Mouse (Mus musculus) macrophage (primary cell): ENCODE results near the gene Tceal5. TPM values are rescaled to one million over a fixed set of nuclear protein-coding genes. Genes with fewer than 3 reads are reported as not detected.
"Not testable (repeated sequence)": the region's sequence is repeated elsewhere in the genome, so short reads cannot be mapped to it uniquely, and the experiment has no call there.

ENCODE experiments used
- H3K27ac ChIP-seq: fragments of 350-480 bp; formaldehyde crosslinking; 2 replicates; pipeline ENCODE4 v1.9.0; 2021
- H3K36me3 ChIP-seq: fragments of 350-480 bp; formaldehyde crosslinking; 2 replicates; pipeline ENCODE4 v1.9.0; 2021; ENCODE audit errors: inconsistent target
- H3K4me3 ChIP-seq: fragments of 350-480 bp; formaldehyde crosslinking; 2 replicates; pipeline ENCODE4 v1.9.0; 2021; ENCODE audit errors: inconsistent target
- H3K79me2 ChIP-seq: fragments of 350-480 bp; formaldehyde crosslinking; 2 replicates; pipeline ENCODE4 v1.9.0; 2021; ENCODE audit errors: inconsistent target
- WGBS: methylation state at CpG from one replicate; pipeline ENCODE4 v1.1.7; 2026; ENCODE audit warnings: inconsistent platforms; ENCODE audit not compliant: missing documents; 5-methylcytosine and 5-hydroxymethylcytosine counted together
- polyA plus RNA-seq: library from polyadenylated mRNA; stranded (reverse); fragments of 250-400 nt; gene quantifications from 3 replicates; pipeline ENCODE4 v1.2.4, GENCODE M21; 2018; ENCODE audit warnings: inconsistent platforms
- total RNA-seq, 78 experiments: library from RNA; depleted of rRNA; stranded (reverse); fragments of 250-400 nt; gene quantifications; 1 replicate in 9 of 78; 2 replicates in 24 of 78; 3 replicates in 43 of 78; 4 replicates in 2 of 78; pipeline ENCODE4 v1.2.4; 2018; ENCODE audit warnings: inconsistent platforms in 56 of 78

Tceal5 gene
- 1 to 10 TPM in 1 of 26 experiments, not detected in 25; 3.8 TPM for total RNA-seq (2018; cell fraction: chromatin; rRNA removed)
- total RNA-seq (2018; cell fraction: cytosol; rRNA removed): under 1 TPM in 8 of 26 experiments, not detected in 18; 0.14 to 0.58 (median 0.26) TPM
- not detected for total RNA-seq (2018; cell fraction: nucleus; rRNA removed)
- polyA plus RNA-seq: 0.46 to 0.86 TPM in 2 of 3 replicates, not detected in the other

DNA sequence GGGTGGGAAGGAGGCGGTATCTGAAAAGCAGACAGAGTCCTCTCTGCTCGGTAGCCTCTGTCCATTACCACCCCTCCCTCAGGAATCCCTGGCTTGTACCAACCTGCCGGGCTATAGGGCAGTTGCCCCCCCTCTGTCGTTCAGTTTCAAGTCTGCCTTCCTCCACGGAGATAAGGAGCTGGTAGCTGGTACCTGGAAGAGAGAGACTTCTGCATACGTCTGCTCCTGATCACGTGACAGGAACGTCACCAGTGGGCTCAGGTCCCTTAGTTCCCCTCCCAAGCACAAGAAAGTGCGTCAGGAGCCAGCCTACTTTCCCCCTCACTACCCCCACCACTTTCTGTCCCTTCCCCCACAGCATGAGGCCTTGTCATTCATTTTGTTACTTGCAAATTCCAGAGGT lies at the start of gene Tceal5:
TSS of gene Tceal5 (minus strand) at position 213 of the 403 bp plus-strand sequence.
- Histone ChIP-seq H3K4me3 (no peak within 1 kb of the TSS), H3K79me2 (no peaks in the 10 kb centered on the region), H3K36me3 (no peaks in the 10 kb centered on the region), H3K27ac (no peak within 1 kb of the TSS)
- WGBS: 18% methylated on average over 6 of the region's 9 CpGs

DNA sequence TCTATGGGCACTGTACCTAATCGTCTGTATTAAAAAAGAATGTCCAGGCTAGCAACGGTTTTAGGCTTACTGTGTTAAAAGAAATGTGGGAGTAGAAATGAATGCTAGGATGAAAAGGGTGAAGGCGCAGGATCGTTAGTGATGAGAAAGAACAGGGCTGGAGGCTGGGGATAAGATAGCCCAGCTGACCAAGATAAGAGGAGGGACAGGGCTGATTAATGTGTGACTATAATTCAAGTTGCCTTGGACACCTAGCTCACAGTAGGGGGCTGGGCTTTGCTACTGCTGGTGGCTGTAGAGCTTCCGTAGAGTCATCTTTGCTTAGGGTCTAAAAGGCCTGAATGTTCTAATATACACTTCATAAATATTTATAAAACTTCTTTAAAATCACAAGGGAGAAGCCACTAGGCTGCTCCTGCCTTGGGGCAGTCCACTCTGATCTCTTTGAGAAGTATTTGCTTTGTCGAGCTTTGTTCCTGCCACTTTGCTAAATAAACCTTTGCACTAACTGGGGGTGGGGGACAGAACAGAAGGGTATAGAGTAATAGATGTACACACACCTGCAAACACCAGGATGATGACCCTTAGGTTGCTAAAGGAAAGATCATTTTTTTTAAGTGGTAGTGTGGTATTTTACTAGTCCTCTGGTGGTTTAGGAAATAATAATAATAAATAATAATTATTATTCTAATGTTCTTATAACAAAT lies 48.5 kb upstream of the Tceal5 start:
- Histone ChIP-seq H3K27ac (no peak overlapping the region), H3K4me3 (no peak overlapping the region), H3K36me3 (no peaks in the 10 kb centered on the region), H3K79me2 (no peaks in the 10 kb centered on the region)
- WGBS: 83% methylated on average over 6 of the region's 6 CpGs

DNA sequence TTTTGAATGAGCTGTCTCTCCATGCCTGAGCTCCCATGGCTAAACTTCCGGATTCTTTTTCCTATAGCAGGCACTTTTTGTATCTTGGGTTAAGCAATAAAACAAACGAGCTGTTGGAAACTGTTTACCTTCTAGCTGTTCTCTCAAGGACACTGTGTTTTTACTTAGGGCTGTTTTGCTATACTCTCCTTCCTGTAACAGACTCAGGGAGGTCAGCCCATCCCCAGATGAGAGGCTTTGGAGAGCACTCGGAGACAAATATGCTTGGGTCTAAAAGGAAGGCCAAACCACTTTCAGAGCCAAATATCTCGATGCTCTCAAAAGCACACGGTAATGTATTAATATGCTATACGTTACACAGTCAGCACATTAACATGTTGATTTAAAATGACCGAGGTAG lies 46.0 kb upstream of the Tceal5 start:
- no peaks in the 10 kb centered on the region for H3K36me3 ChIP-seq
- no peak overlapping the region for H3K27ac ChIP-seq
- H3K4me3 ChIP-seq: no peak overlapping the region
- WGBS: 87% methylated on average over 7 of the region's 7 CpGs
- H3K79me2 ChIP-seq: peaks cover 6% of the 10 kb centered on the region; the same call in 1 of the 2 replicates

DNA sequence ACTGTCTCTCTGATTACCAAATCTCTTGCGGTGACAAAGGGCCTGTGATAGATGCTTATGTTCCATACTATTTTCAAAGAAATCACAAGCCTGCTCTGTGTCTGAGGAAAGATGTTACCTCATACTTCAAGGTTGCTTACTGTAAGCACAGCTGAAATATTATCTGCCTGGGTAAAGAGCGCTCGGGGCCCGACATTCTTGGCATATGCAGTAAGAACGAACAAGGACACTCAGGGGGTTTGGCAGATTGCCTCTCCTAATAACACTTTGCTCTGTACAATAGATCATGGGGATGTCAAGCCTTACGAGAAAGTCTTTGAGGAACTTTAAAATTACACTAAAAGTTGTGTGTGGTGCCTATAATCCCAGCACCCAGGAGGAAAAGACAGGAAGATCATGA lies 45.1 kb upstream of the Tceal5 start:
- H3K4me3 ChIP-seq: no peak overlapping the region
- WGBS: 90% methylated on average over 6 of the region's 6 CpGs
- peaks cover 6% of the 10 kb centered on the region; the same call in 1 of the 2 replicates for H3K79me2 ChIP-seq
- no peak overlapping the region for H3K27ac ChIP-seq
- no peaks in the 10 kb centered on the region for H3K36me3 ChIP-seq

DNA sequence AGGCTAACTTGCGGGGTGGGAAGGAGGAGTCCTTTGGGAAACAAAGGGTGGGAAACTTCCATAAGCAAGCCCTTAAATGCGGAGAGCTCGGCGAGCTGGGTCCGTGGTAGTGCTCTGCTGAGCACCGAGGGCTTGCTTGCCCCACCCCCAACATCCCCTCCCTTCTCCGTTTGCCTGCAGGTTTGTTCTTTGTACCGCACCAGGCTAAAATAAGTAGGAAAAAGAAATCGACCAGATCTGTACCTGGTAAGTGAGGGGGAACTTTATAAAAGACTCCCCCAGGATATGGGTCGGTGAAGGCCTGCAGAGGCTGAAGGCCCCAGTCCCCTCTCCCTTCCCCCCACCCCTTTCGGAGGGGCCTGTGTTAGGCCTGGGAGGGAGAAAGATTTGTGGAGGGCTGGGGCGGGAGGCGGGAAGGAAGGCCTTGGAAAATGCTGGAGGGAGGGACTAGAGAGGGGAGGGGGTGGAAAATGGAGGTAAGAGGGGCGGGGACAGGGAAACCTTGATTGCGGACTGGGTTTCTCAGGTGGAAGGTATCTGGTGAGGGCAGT lies 41.9 kb upstream of the Tceal5 start:
- H3K36me3 ChIP-seq: no peaks in the 10 kb centered on the region
- 30% methylated on average over 15 of the region's 15 CpGs for WGBS
- H3K4me3 ChIP-seq: peak overlapping the region; percentile 70
- H3K27ac ChIP-seq: peak overlapping the region; percentile 65
- H3K79me2 ChIP-seq: peaks cover 6% of the 10 kb centered on the region; the same call in 1 of the 2 replicates

DNA sequence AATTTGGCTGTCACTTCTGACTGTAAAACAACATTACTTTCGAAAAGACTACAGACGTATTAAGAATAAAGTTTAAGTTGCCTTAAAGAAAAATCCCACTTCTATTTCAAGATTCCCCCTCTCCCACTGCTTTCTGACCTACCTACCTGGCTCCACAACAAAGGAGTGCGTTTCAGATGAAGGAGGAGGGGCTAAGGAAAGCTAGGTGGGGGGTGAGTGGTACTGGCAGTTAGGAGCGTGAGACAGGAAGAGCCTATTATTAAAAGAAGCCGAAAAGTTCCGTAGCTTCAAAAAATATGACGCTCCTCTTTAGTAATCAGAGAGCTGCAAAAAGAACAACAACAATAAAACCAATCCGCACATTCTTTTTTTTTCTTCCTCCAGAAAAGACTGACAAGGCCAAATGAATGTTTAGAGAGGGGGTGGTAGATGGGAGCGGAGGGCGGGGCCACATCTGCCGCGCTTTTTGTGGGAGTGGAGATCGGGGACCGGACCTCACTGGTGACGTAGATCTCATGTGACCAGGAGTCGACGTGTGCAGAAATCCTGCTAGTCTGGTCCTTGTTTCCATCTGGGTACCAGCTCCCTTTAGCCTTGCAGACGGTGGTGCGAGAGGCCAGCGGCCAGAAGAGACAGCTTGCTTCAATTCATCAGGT lies 41.0 kb upstream of the Tceal5 start, which contains the start of gene Tceal9:
TSS of gene Tceal9 (plus strand) at position 506 of the 656 bp plus-strand sequence.
- Histone ChIP-seq H3K27ac (peak within 1 kb of the TSS; percentile 65), H3K36me3 (no peaks in the 10 kb centered on the region), H3K79me2 (peaks cover 6% of the 10 kb centered on the region; the same call in 1 of the 2 replicates), H3K4me3 (peak within 1 kb of the TSS; percentile 70)
- 26% methylated on average over 20 of the region's 20 CpGs for WGBS

DNA sequence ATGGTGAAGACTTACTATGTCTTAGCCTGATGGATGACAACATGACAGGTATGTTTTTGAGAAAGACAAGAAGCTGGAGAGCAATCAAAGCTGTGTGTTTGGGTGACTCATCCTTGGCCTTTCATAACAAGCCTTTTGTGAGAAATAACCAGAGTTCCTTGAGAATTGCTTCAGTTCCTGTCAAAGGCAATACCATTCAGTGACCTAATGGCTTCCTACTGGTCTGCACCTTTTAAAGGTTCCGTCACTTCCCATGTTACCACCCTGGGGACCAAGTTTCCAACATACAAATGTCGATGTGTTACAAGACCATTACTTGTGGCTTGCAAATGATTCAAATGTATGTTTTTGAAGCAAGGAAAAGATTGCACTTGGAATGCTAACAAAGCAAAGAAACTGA lies 39.5 kb upstream of the Tceal5 start:
- WGBS: 75% methylated on average over 2 of the region's 2 CpGs
- Histone ChIP-seq H3K36me3 (no peaks in the 10 kb centered on the region), H3K27ac (no peak overlapping the region), H3K79me2 (peaks cover 6% of the 10 kb centered on the region; the same call in 1 of the 2 replicates), H3K4me3 (no peak overlapping the region)

DNA sequence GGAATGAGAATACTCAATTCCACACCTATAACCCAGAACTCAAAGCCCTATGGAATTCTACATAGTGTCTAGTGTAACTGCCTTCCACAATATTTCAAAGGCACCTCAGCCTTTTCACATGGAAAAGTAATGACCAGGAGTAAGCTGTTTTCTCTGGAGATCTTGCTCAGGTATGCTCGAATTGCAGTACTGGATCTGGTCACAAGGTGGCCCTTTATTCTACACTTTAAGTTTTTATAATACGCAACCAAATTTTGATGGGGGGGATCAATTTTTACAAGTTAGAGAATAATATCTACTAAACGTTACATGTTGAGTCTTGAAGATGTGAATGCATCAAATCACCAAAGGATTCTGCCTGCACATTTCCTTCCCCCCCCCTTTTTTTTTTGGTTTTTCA lies 34.4 kb upstream of the Tceal5 start:
- Histone ChIP-seq H3K36me3 (no peaks in the 10 kb centered on the region), H3K79me2 (no peaks in the 10 kb centered on the region), H3K27ac (no peak overlapping the region), H3K4me3 (no peak overlapping the region)
- WGBS: 57% methylated on average over 3 of the region's 3 CpGs

DNA sequence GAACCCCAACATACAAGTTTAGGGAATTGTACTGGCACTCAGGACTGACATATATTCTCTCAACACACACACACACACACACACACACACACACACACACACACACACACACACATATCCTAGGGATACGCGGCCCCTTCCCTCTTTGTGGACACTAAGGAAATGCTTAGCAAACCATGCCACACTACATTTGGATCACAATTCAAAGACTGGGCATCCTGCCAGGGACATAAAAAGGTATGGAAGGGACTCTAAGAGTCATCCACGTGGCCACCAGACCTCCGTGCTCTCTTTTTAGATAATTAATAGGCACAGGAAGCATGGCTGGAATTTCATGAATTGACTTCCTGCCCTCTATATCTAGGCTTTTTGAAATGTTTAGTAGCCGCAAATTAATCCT lies 24.1 kb upstream of the Tceal5 start:
- Histone ChIP-seq H3K4me3 (no peak overlapping the region), H3K79me2 (no peaks in the 10 kb centered on the region), H3K27ac (no peak overlapping the region), H3K36me3 (no peaks in the 10 kb centered on the region)
- WGBS: 77% methylated on average over 3 of the region's 5 CpGs

DNA sequence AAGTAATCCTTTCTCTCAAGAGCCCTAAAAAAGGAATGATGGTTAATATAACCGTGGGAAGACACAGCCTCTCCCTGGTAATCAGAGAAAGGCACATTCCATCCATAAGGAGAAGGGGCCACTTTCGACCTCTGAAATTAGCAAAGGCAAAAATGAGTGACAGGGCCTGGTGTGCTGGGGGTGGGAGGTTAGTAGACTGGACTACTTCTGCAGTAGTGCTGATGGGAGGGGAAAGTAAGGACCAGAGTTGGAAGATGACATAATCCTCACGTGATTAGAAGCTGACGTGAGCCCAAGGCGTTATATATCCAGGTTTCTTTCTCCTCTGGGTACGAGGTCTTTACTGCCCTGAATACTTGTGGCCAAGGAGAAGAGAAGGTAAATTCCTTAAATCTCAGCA lies 20.0 kb upstream of the Tceal5 start:
- Histone ChIP-seq H3K36me3 (no peaks in the 10 kb centered on the region), H3K79me2 (no peaks in the 10 kb centered on the region), H3K4me3 (no peak overlapping the region), H3K27ac (no peak overlapping the region)
- 89% methylated on average over 6 of the region's 6 CpGs for WGBS

DNA sequence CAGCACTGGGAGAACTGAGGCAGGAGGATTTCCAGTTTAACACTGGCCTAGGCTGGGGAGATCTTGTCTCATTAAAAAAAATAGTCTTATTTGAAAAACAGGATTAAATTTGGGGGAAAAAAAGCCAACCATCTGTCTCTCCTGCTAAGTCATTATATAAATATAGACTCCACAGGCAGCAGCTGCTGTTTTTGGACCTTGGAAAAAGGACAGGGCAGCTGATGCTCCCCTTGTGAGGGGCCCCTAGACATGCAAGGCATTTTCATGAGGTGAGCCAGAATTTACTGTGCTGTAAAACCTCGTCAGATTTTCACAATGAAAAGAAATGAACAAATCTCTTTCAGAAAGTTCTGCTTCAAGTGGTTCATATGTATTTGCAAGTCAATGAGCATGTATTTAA lies 12.6 kb upstream of the Tceal5 start:
- WGBS: no CpG with 5 or more reads among the region's 1 CpGs
- H3K27ac ChIP-seq: no peak overlapping the region
- no peaks in the 10 kb centered on the region for H3K36me3 ChIP-seq

DNA sequence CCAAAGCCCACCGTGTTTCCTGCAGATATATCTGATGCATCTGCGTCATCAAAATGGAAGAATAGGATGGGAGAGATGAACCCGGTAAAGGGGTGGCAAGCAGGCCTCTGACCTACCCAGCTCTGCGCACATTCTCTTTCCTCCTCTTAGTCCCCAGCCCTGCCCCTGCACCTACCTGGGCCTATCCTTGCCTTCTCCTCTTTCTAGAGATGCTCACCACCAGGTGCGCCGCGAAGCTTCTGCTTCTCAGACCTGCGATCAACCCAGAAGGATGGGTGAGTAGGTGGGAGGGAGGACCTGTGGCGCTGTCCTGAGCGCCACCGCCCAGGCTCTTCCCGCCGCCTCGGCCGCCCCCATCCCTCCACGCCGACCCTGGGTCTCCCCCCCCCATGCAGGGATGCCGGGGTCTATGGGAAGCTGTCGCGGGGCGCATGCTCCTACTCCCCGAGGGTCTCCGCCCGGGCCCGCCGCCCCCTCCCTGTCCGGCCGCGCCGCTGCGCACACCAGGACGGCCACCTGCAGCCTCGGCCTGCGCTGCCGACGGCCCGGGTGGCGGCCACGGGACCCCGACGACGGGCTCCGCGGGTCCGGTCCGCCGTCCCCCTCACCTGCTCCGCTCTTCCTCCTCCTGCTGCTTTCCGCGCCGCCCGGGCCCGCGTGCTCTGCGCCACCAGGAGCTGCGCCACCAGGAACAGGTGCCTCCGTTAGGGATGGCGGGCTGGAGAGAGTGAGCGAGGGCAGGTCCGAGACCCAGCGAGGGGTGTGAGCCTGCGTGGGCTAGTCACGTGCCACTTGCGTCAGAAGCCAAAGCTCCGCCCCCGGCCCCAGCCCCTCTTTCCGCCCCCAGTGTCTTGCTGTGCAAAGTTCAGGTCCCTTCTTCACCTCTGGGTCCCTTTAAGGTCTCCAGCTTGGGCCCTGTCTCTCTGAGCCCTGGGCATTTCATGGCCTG lies 11.3 kb upstream of the Tceal5 start, which contains the start of the genes Tceal7 and Bex1:
TSS of gene Tceal7 (plus strand) at position 51 of the 949 bp plus-strand sequence.
TSS of gene Bex1 (minus strand) at position 785 of the 949 bp plus-strand sequence.
- H3K4me3 ChIP-seq, H3K79me2 ChIP-seq, H3K27ac ChIP-seq, H3K36me3 ChIP-seq: not testable (repeated sequence)
- 66% methylated on average over 4 of the region's 67 CpGs for WGBS

More for the DNA sequence above, 12.6 kb upstream of the Tceal5 start:
- no peak overlapping the region for H3K4me3 ChIP-seq
- H3K79me2 ChIP-seq: no peaks in the 10 kb centered on the region

DNA sequence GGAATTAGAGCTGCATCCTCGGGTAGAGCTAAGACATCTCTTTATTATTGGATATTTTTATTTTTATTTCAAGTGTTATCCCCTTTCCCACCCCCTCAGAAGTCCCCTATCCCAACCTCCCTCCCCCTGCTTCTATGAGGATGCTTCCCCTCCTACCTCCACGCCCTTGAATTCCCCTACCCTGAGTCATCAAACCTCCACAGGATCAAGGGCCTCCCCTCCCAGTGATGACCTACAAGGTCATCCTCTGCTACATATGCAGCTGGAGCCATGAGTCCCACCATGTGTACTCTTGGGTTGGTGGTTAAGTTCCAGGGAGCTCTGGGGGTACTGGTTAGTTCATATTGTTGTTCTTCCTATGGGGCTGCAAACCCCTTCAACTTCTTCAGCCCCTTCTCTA lies 9.7 kb upstream of the Tceal5 start:
- no peaks in the 10 kb centered on the region for H3K36me3 ChIP-seq
- no peak overlapping the region for H3K27ac ChIP-seq
- H3K79me2 ChIP-seq: no peaks in the 10 kb centered on the region
- H3K4me3 ChIP-seq: no peak overlapping the region
- WGBS: 83% methylated on average over 2 of the region's 2 CpGs

DNA sequence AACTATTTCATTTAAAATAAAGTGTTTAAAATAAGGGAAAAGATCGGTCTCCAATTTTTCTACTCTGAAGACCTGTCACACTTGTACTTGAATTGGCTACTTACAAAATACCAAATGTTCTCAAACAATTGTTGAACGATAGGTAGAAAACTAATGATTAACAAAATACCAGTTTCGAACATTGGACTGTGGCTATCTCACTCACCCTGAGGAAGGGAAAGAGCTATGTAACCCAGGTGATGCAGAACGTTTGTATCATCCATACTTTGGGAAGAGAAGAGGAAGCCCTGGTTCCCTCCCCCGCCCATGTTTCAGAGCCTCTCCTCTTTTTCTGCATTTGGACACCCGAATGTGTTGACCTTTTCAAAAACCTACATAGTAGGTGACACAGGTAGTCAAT lies 730 bp upstream of the Tceal5 start:
- Histone ChIP-seq H3K27ac (no peak overlapping the region), H3K36me3 (no peaks in the 10 kb centered on the region), H3K4me3 (no peak overlapping the region), H3K79me2 (no peaks in the 10 kb centered on the region)
- 79% methylated on average over 4 of the region's 6 CpGs for WGBS
